ENCODE assay signal across 9 mouse cellular contexts in genomic region chr10:58600983-58601382, GRCm38 (mm10).
A peak's percentile ranks its signal among the peaks of the same experiment; 100 is the strongest.
DNase-seq lines count a peak whose midpoint lies in the region; ATAC-seq and TF ChIP-seq lines count a peak whose summit lies in the region.
"Had no signal": no experiment of that assay in that cellular context is flagged by ENCODE, and none has a peak within 500 bp of the region (broad histone marks: within the 10 kb centered on the region; RNA-seq: fewer than 3 reads in every experiment).

No protein-coding gene starts in this region.

- H3K36me3 ChIP-seq in hindbrain, embryonic 13.5 days = no peaks in the 10 kb centered on the region
- no peaks in the 10 kb centered on the region for H3K36me3 ChIP-seq in midbrain, postnatal 0 days (ENCODE audit: insufficient read depth, low read length)
- H3K36me3 ChIP-seq: heart, embryonic 10.5 days; liver, embryonic 12.5 days had no signal

- peak overlapping the region; percentile 87 for H3K27ac ChIP-seq in hindbrain, embryonic 13.5 days
- 0 out of 2 replicates have a peak overlapping the region, but pooled peaks have one; percentile 4 for H3K27ac ChIP-seq in midbrain, postnatal 0 days (ENCODE audit: low read depth, low read length)
- H3K27ac ChIP-seq: heart, embryonic 10.5 days; liver, embryonic 12.5 days had no signal

- 5% methylated on average over 5 of the region's 5 CpGs for WGBS in hindbrain, embryonic 13.5 days
- WGBS in midbrain, postnatal 0 days = 7% methylated on average over 5 of the region's 5 CpGs

- H3K9ac ChIP-seq in hindbrain, embryonic 13.5 days = no peak overlapping the region
- no peak overlapping the region for H3K9ac ChIP-seq in midbrain, postnatal 0 days (replicated peaks; ENCODE audit: low read length, poor library complexity, severe bottlenecking)
- H3K9ac ChIP-seq: liver, embryonic 12.5 days had no signal

- H3K4me2 ChIP-seq in hindbrain, embryonic 13.5 days = no peak overlapping the region
- H3K4me2 ChIP-seq in midbrain, postnatal 0 days (ENCODE audit: low read depth, low read length, poor library complexity, severe bottlenecking) = no peak overlapping the region
- H3K4me2 ChIP-seq: liver, embryonic 12.5 days had no signal

- peak; percentile 36 for DNase-seq in adrenal gland, adult 8-10 months
- peak; percentile 28 for DNase-seq in brain, embryonic 18.5 days (ENCODE audit: low read depth, low spot score)
- DNase-seq in midbrain, postnatal 0 days (ENCODE audit: low spot score) = peak; percentile 65
- DNase-seq in lung, postnatal 10 days = no peak
- no peak for DNase-seq in layer of hippocampus, adult 8-10 months (ENCODE audit: low spot score in 2 of 2)
- DNase-seq in right cerebral cortex, adult 18-20 months = no peak

- no peaks in the 10 kb centered on the region for H3K27me3 ChIP-seq in hindbrain, embryonic 13.5 days
- H3K27me3 ChIP-seq in midbrain, postnatal 0 days (ENCODE audit: insufficient read depth, low read length) = no peaks in the 10 kb centered on the region
- H3K27me3 ChIP-seq: liver, embryonic 12.5 days had no signal

- H3K9me3 ChIP-seq in hindbrain, embryonic 13.5 days = no peaks in the 10 kb centered on the region
- H3K9me3 ChIP-seq in midbrain, postnatal 0 days (ENCODE audit: low read length) = no peaks in the 10 kb centered on the region
- H3K9me3 ChIP-seq: heart, embryonic 10.5 days; liver, embryonic 12.5 days had no signal

- TF ChIP-seq CTCF in midbrain, postnatal 0 days (IDR thresholded peaks at IDR 0.05) = no peak

- ATAC-seq in hindbrain, embryonic 13.5 days (ENCODE audit: low FRiP score) = peak; percentile 76
- ATAC-seq in midbrain, postnatal 0 days (ENCODE audit: low FRiP score) = peak; percentile 53; the same call in 1 of the 2 replicates
- ATAC-seq: liver, embryonic 12.5 days had no signal

- peaks cover 14% of the 10 kb centered on the region for H3K4me1 ChIP-seq in hindbrain, embryonic 13.5 days (replicated peaks)
- H3K4me1 ChIP-seq in midbrain, postnatal 0 days (ENCODE audit: insufficient read depth, low read length) = no peaks in the 10 kb centered on the region
- H3K4me1 ChIP-seq: liver, embryonic 12.5 days had no signal

- H3K4me3 ChIP-seq in hindbrain, embryonic 13.5 days = no peak overlapping the region
- H3K4me3 ChIP-seq in midbrain, postnatal 0 days (ENCODE audit: low read depth, low read length) = no peak overlapping the region
- H3K4me3 ChIP-seq: heart, embryonic 10.5 days; liver, embryonic 12.5 days had no signal

Comparison
In these comparisons a context has a peak if more than half of its experiments do, and no peak if none do; other contexts are left out.
1. DNase-seq: peak in adrenal gland, adult 8-10 months (single experiment), brain, embryonic 18.5 days (single experiment) and midbrain, postnatal 0 days (single experiment); none in lung, postnatal 10 days (single experiment), layer of hippocampus, adult 8-10 months (0 of 2) and right cerebral cortex, adult 18-20 months (single experiment).